In genomic region chr3:18421886-18422575, GRCm38 (mm10) we compare ENCODE assay signal across 17 mouse cellular contexts.
DNase-seq lines count a peak whose midpoint lies in the region; ATAC-seq and TF ChIP-seq lines count a peak whose summit lies in the region.
"Had no signal": no experiment of that assay in that cellular context is flagged by ENCODE, and none has a peak within 500 bp of the region (broad histone marks: within the 10 kb centered on the region; RNA-seq: fewer than 3 reads in every experiment).

No protein-coding gene starts in this region.

- no peak for TF ChIP-seq CTCF in forebrain, postnatal 0 days (IDR thresholded peaks at IDR 0.05; ENCODE audit: low read depth)
- TF ChIP-seq CTCF in lung, postnatal 0 days (IDR thresholded peaks at IDR 0.05) = no peak

- H3K27me3 ChIP-seq in limb, embryonic 14.5 days (ENCODE audit: control insufficient read depth, insufficient read depth, low read length) = no peaks in the 10 kb centered on the region
- no peaks in the 10 kb centered on the region for H3K27me3 ChIP-seq in limb, embryonic 10.5 days (ENCODE audit: low read depth, poor library complexity, severe bottlenecking)
- H3K27me3 ChIP-seq in forebrain, postnatal 0 days (ENCODE audit: insufficient read depth, low read length) = no peaks in the 10 kb centered on the region
- H3K27me3 ChIP-seq in lung, postnatal 0 days (replicated peaks; ENCODE audit: insufficient read depth, low read length) = no peaks in the 10 kb centered on the region
- H3K27me3 ChIP-seq: CH12.LX; heart, embryonic 12.5 days had no signal

- no peak for TF ChIP-seq POLR2A in limb, embryonic 14.5 days (IDR thresholded peaks at IDR 0.05; ENCODE audit: borderline replicate concordance, extremely low read depth, insufficient read depth, insufficient read length)

- no peaks in the 10 kb centered on the region for H3K36me3 ChIP-seq in limb, embryonic 14.5 days (ENCODE audit: control insufficient read depth, insufficient read depth, low read length)
- H3K36me3 ChIP-seq in limb, embryonic 10.5 days = no peaks in the 10 kb centered on the region
- H3K36me3 ChIP-seq in forebrain, postnatal 0 days (ENCODE audit: insufficient read depth) = no peaks in the 10 kb centered on the region
- H3K36me3 ChIP-seq in lung, postnatal 0 days (ENCODE audit: insufficient read depth, low read length) = no peaks in the 10 kb centered on the region
- H3K36me3 ChIP-seq: heart, embryonic 12.5 days had no signal

- 72% methylated on average over 4 of the region's 4 CpGs for WGBS in limb, embryonic 14.5 days
- 89% methylated on average over 4 of the region's 4 CpGs for WGBS in limb, embryonic 10.5 days
- whole genome bisulfite sequencing in forebrain, postnatal 0 days = 60% methylated on average over 4 of the region's 4 CpGs
- WGBS in lung, postnatal 0 days = 60% methylated on average over 4 of the region's 4 CpGs

- no peaks in the 10 kb centered on the region for H3K9me3 ChIP-seq in limb, embryonic 14.5 days (ENCODE audit: control insufficient read depth, low read length)
- H3K9me3 ChIP-seq in limb, embryonic 10.5 days (replicated peaks) = no peaks in the 10 kb centered on the region
- no peaks in the 10 kb centered on the region for H3K9me3 ChIP-seq in forebrain, postnatal 0 days (ENCODE audit: low read length)
- H3K9me3 ChIP-seq in lung, postnatal 0 days (ENCODE audit: low read length) = no peaks in the 10 kb centered on the region
- H3K9me3 ChIP-seq: heart, embryonic 12.5 days had no signal

- no peaks in the 10 kb centered on the region for H3K4me1 ChIP-seq in limb, embryonic 14.5 days (ENCODE audit: control insufficient read depth, insufficient read depth, low read length)
- no peaks in the 10 kb centered on the region for H3K4me1 ChIP-seq in limb, embryonic 10.5 days
- no peaks in the 10 kb centered on the region for H3K4me1 ChIP-seq in forebrain, postnatal 0 days (ENCODE audit: insufficient read depth)
- H3K4me1 ChIP-seq in lung, postnatal 0 days (ENCODE audit: insufficient read depth, low read depth, low read length) = no peaks in the 10 kb centered on the region
- H3K4me1 ChIP-seq: heart, embryonic 12.5 days had no signal

- H3K4me2 ChIP-seq in limb, embryonic 14.5 days (replicated peaks; ENCODE audit: low read depth, low read length, severe bottlenecking) = no peak overlapping the region
- H3K4me2 ChIP-seq in forebrain, postnatal 0 days (ENCODE audit: low read depth) = no peak overlapping the region
- no peak overlapping the region for H3K4me2 ChIP-seq in lung, postnatal 0 days (replicated peaks; ENCODE audit: low read depth, low read length)
- H3K4me2 ChIP-seq: heart, embryonic 12.5 days; hindbrain, embryonic 14.5 days had no signal

- DNase-seq in heart, adult 18-20 months = peak; percentile 4 to 13
- no peak for DNase-seq in heart, postnatal 4 days
- DNase-seq in limb, embryonic 14.5 days (ENCODE audit: low spot score) = peak; percentile 25
- no peak for DNase-seq in limb, embryonic 10.5 days (ENCODE audit: low spot score)
- peak; percentile 48 for DNase-seq in forebrain, postnatal 0 days
- peak; percentile 9 for DNase-seq in lung, postnatal 0 days (ENCODE audit: low spot score)
- DNase-seq in Muller cell, postnatal 12 days (ENCODE audit: inconsistent ontology term) = no peak
- no peak for DNase-seq in testis, postnatal 10 days (ENCODE audit: low spot score)
- DNase-seq: adrenal gland, postnatal 25 days; cerebellum, adult 18-20 months; kidney, adult 18-20 months had no signal

- H3K4me3 ChIP-seq in limb, embryonic 14.5 days (replicated peaks; ENCODE audit: low read length) = no peak overlapping the region
- H3K4me3 ChIP-seq in limb, embryonic 10.5 days = no peak overlapping the region
- H3K4me3 ChIP-seq in forebrain, postnatal 0 days (ENCODE audit: low read depth, low read length) = no peak overlapping the region
- H3K4me3 ChIP-seq in lung, postnatal 0 days (ENCODE audit: low read depth, low read length) = no peak overlapping the region
- H3K4me3 ChIP-seq: heart, embryonic 12.5 days had no signal

- H3K9ac ChIP-seq in limb, embryonic 14.5 days (ENCODE audit: low read depth, low read length, severe bottlenecking) = no peak overlapping the region
- no peak overlapping the region for H3K9ac ChIP-seq in forebrain, postnatal 0 days
- no peak overlapping the region for H3K9ac ChIP-seq in lung, postnatal 0 days (replicated peaks; ENCODE audit: low read depth)
- H3K9ac ChIP-seq: heart, embryonic 12.5 days; hindbrain, embryonic 14.5 days had no signal

- TF ChIP-seq EP300 in lung, postnatal 0 days (IDR thresholded peaks at IDR 0.05) = no peak

- no peak for ATAC-seq in limb, embryonic 14.5 days (ENCODE audit: low FRiP score, low read depth)
- peak; percentile 55 for ATAC-seq in forebrain, postnatal 0 days
- no peak; the same call in 1 of the 2 replicates for ATAC-seq in lung, postnatal 0 days
- ATAC-seq: midbrain, embryonic 16.5 days had no signal

- H3K27ac ChIP-seq in limb, embryonic 14.5 days (replicated peaks; ENCODE audit: low read depth, low read length) = no peak overlapping the region
- no peak overlapping the region for H3K27ac ChIP-seq in limb, embryonic 10.5 days
- H3K27ac ChIP-seq in forebrain, postnatal 0 days (ENCODE audit: low read depth, low read length) = no peak overlapping the region
- no peak overlapping the region for H3K27ac ChIP-seq in lung, postnatal 0 days (ENCODE audit: low read length)
- H3K27ac ChIP-seq: hindbrain, embryonic 14.5 days; macrophage; stomach, postnatal 0 days had no signal

Comparison
In these comparisons a context has a peak if more than half of its experiments do, and no peak if none do; other contexts are left out.
1. DNase-seq: peak in heart, adult 18-20 months (2 of 2), limb, embryonic 14.5 days (single experiment), forebrain, postnatal 0 days (single experiment) and lung, postnatal 0 days (single experiment); none in heart, postnatal 4 days (single experiment), limb, embryonic 10.5 days (single experiment), Muller cell, postnatal 12 days (single experiment) and testis, postnatal 10 days (single experiment).